Mouse (Mus musculus): ENCODE data around the gene Llph.

- TF ChIP-seq CTCF (IDR thresholded peaks at IDR 0.05; ENCODE audit: borderline replicate concordance, extremely low read depth, insufficient read depth, insufficient read length) (no peak; the same call in 1 of the 2 replicates), POLR2A (IDR thresholded peaks at IDR 0.05; ENCODE audit: borderline replicate concordance, extremely low read depth, insufficient read depth, insufficient read length, poor library complexity, severe bottlenecking) (no peak)
These were observed 44.0 kb upstream of the Llph start for GRCm38 (mm10) chr10:120182887-120183286.
